Comparison of ENCODE assay signal across 24 mouse cellular contexts in the genomic region with DNA sequence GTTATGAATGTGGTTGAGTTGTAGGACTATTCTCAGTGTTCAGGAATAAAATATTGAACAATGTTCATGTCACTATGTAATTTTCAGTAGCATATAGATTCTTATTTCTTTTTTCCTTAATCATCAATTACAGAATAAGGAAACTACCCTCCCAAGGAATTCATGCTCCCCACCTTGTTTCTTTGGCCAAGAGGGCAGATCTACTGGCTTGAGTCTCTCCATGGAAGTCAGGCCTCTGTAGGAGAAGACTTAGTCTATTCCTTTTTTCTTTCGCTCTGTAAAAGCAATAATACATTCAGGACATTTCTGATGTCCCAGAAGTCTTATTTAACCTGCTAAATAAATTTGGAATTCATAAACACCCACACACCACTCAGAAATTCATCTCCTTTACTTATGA. TPM values are rescaled to one million over a fixed set of nuclear protein-coding genes. Genes with fewer than 3 reads are reported as not detected.
DNase-seq lines count a peak whose midpoint lies in the region; ATAC-seq and TF ChIP-seq lines count a peak whose summit lies in the region.
"Had no signal": no experiment of that assay in that cellular context is flagged by ENCODE, and none has a peak within 500 bp of the region (broad histone marks: within the 10 kb centered on the region; RNA-seq: fewer than 3 reads in every experiment).

No protein-coding gene starts in this region.

- no peaks in the 10 kb centered on the region for H3K9me3 ChIP-seq in liver, embryonic 16.5 days (replicated peaks; ENCODE audit: control insufficient read depth, low read length)
- H3K9me3 ChIP-seq in stomach, postnatal 0 days (ENCODE audit: control insufficient read depth, low read length) = no peaks in the 10 kb centered on the region
- H3K9me3 ChIP-seq in heart, embryonic 12.5 days (replicated peaks) = no peaks in the 10 kb centered on the region
- H3K9me3 ChIP-seq: embryonic facial prominence, embryonic 15.5 days; forebrain, embryonic 15.5 days; heart, embryonic 13.5 days; liver, embryonic 15.5 days had no signal

- TF ChIP-seq EP300 in stomach, postnatal 0 days (optimal IDR thresholded peaks at IDR 0.05) = no peak

- H3K36me3 ChIP-seq in spleen, adult 2 months (ENCODE audit: control insufficient read depth, insufficient read depth, low read length) = no peaks in the 10 kb centered on the region
- H3K36me3 ChIP-seq in liver, embryonic 16.5 days (ENCODE audit: control insufficient read depth, insufficient read depth) = no peaks in the 10 kb centered on the region
- H3K36me3 ChIP-seq in stomach, postnatal 0 days (ENCODE audit: control insufficient read depth, insufficient read depth, low read length) = no peaks in the 10 kb centered on the region
- H3K36me3 ChIP-seq in heart, embryonic 12.5 days = no peaks in the 10 kb centered on the region
- H3K36me3 ChIP-seq: embryonic facial prominence, embryonic 15.5 days; forebrain, embryonic 15.5 days; heart, embryonic 13.5 days; liver, embryonic 15.5 days; midbrain, embryonic 13.5 days had no signal

- no peaks in the 10 kb centered on the region for H3K4me1 ChIP-seq in spleen, adult 2 months (ENCODE audit: control insufficient read depth, insufficient read depth, insufficient read length)
- H3K4me1 ChIP-seq in bone marrow macrophage, adult 2 months (ENCODE audit: control insufficient read depth, insufficient read depth, low read length) = peaks cover 2% of the 10 kb centered on the region; the same call in 1 of the 2 replicates
- H3K4me1 ChIP-seq in liver, embryonic 16.5 days (ENCODE audit: control insufficient read depth, low read depth, low read length) = no peaks in the 10 kb centered on the region
- no peaks in the 10 kb centered on the region for H3K4me1 ChIP-seq in stomach, postnatal 0 days (replicated peaks; ENCODE audit: control insufficient read depth, insufficient read depth)
- no peaks in the 10 kb centered on the region for H3K4me1 ChIP-seq in heart, embryonic 12.5 days (replicated peaks)
- H3K4me1 ChIP-seq: embryonic facial prominence, embryonic 15.5 days; forebrain, embryonic 15.5 days; heart, embryonic 13.5 days; liver, embryonic 15.5 days; midbrain, embryonic 13.5 days had no signal

- DNase-seq in spleen, adult 2 months (ENCODE audit: low read depth in 1 of 2, low spot score in 2 of 2) = no peak
- no peak for DNase-seq in spleen, adult 12 weeks (ENCODE audit: low spot score)
- no peak for DNase-seq in stomach, postnatal 0 days (ENCODE audit: low spot score)
- no peak for DNase-seq in kidney, postnatal 10 days
- DNase-seq: adrenal gland, adult 8-10 months; cerebellum, adult 9-10 months; gastrocnemius, postnatal 25 days; heart, adult 18-20 months; heart, postnatal 14 days; kidney, postnatal 4 days; layer of hippocampus, adult 9-11 months; lung, postnatal 10 days had no signal

- H3K9ac ChIP-seq in liver, embryonic 16.5 days (ENCODE audit: low read depth, low read length) = no peak overlapping the region
- no peak overlapping the region for H3K9ac ChIP-seq in stomach, postnatal 0 days (ENCODE audit: low read length)
- no peak overlapping the region for H3K9ac ChIP-seq in heart, embryonic 12.5 days
- H3K9ac ChIP-seq: embryonic facial prominence, embryonic 15.5 days; forebrain, embryonic 15.5 days; heart, embryonic 13.5 days; liver, embryonic 15.5 days; midbrain, embryonic 13.5 days had no signal

- ATAC-seq in liver, embryonic 16.5 days (ENCODE audit: low read depth) = no peak
- no peak for ATAC-seq in stomach, postnatal 0 days (ENCODE audit: low FRiP score, low TSS enrichment)
- no peak for ATAC-seq in heart, embryonic 12.5 days (ENCODE audit: insufficient number of reproducible peaks, low FRiP score)
- ATAC-seq: forebrain, embryonic 15.5 days; hindbrain, postnatal 0 days; intestine, embryonic 16.5 days; midbrain, embryonic 13.5 days had no signal

- TF ChIP-seq CTCF in spleen, adult 2 months (IDR thresholded peaks at IDR 0.05; ENCODE audit: extremely low read depth, insufficient read depth, insufficient read length, insufficient replicate concordance) = no peak
- no peak for TF ChIP-seq CTCF in bone marrow macrophage, adult 2 months (IDR thresholded peaks at IDR 0.05; ENCODE audit: low read depth, low read length)
- TF ChIP-seq CTCF in stomach, postnatal 0 days (IDR thresholded peaks at IDR 0.05; ENCODE audit: low read depth) = no peak

- WGBS in spleen, adult 2 months = 31% methylated on average over 1 of the region's 1 CpGs
- WGBS in liver, embryonic 16.5 days (ENCODE audit: insufficient replicate concordance) = 20% methylated on average over 1 of the region's 1 CpGs
- 76% methylated on average over 1 of the region's 1 CpGs for WGBS in stomach, postnatal 0 days
- WGBS in heart, embryonic 12.5 days = 71% methylated on average over 1 of the region's 1 CpGs

- no peak overlapping the region for H3K27ac ChIP-seq in spleen, adult 2 months (ENCODE audit: insufficient read depth, low read length)
- peak overlapping the region; percentile 58 for H3K27ac ChIP-seq in bone marrow macrophage, adult 2 months (ENCODE audit: insufficient read depth, low read depth, low read length)
- no peak overlapping the region for H3K27ac ChIP-seq in liver, embryonic 16.5 days (ENCODE audit: low read length)
- H3K27ac ChIP-seq in stomach, postnatal 0 days (replicated peaks) = no peak overlapping the region
- no peak overlapping the region for H3K27ac ChIP-seq in heart, embryonic 12.5 days (ENCODE audit: poor library complexity, severe bottlenecking)
- H3K27ac ChIP-seq: embryonic facial prominence, embryonic 15.5 days; forebrain, embryonic 15.5 days; heart, embryonic 13.5 days; hindbrain, postnatal 0 days; liver, embryonic 15.5 days; midbrain, embryonic 13.5 days had no signal

- no peak overlapping the region for H3K4me2 ChIP-seq in liver, embryonic 16.5 days (ENCODE audit: low read depth, low read length)
- no peak overlapping the region for H3K4me2 ChIP-seq in stomach, postnatal 0 days (replicated peaks; ENCODE audit: low read depth)
- H3K4me2 ChIP-seq in heart, embryonic 12.5 days = no peak overlapping the region
- H3K4me2 ChIP-seq: embryonic facial prominence, embryonic 15.5 days; forebrain, embryonic 15.5 days; heart, embryonic 13.5 days; midbrain, embryonic 13.5 days had no signal

- no peak for TF ChIP-seq POLR2A in spleen, adult 2 months (IDR thresholded peaks at IDR 0.05; ENCODE audit: low read depth, low read length)
- TF ChIP-seq POLR2A in bone marrow macrophage, adult 2 months (IDR thresholded peaks at IDR 0.05; ENCODE audit: borderline replicate concordance, low read depth, low read length) = no peak

- H3K4me3 ChIP-seq in spleen, adult 2 months (ENCODE audit: extremely low read depth, insufficient read depth, insufficient read length) = peak overlapping the region; percentile 30
- H3K4me3 ChIP-seq in bone marrow macrophage, adult 2 months (ENCODE audit: insufficient read depth, low read length) = peak overlapping the region; percentile 40
- H3K4me3 ChIP-seq in liver, embryonic 16.5 days (ENCODE audit: low read depth, low read length) = peak overlapping the region; percentile 31; the same call in 1 of the 2 replicates
- H3K4me3 ChIP-seq in stomach, postnatal 0 days (ENCODE audit: low read depth, low read length) = no peak overlapping the region
- no peak overlapping the region for H3K4me3 ChIP-seq in heart, embryonic 12.5 days
- H3K4me3 ChIP-seq: embryonic facial prominence, embryonic 15.5 days; forebrain, embryonic 15.5 days; heart, embryonic 13.5 days; midbrain, embryonic 13.5 days had no signal

- no peaks in the 10 kb centered on the region for H3K27me3 ChIP-seq in spleen, adult 2 months (ENCODE audit: control insufficient read depth, insufficient read depth, low read length)
- H3K27me3 ChIP-seq in liver, embryonic 16.5 days (ENCODE audit: control insufficient read depth, insufficient read depth, low read depth, low read length) = no peaks in the 10 kb centered on the region
- H3K27me3 ChIP-seq in stomach, postnatal 0 days (ENCODE audit: control insufficient read depth, insufficient read depth, low read length) = no peaks in the 10 kb centered on the region
- H3K27me3 ChIP-seq in heart, embryonic 12.5 days (replicated peaks) = no peaks in the 10 kb centered on the region
- H3K27me3 ChIP-seq: embryonic facial prominence, embryonic 15.5 days; forebrain, embryonic 15.5 days; heart, embryonic 13.5 days; liver, embryonic 15.5 days; midbrain, embryonic 13.5 days had no signal

RNA-seq across cellular contexts. Expression of gene Rgs18, which starts 0.8 kb away (rescaled TPM):
- polyA plus RNA-seq in spleen, adult 2 months (2012; rRNA removed) = 0.80 and 1.2 TPM in 2 replicates
- 45.6 and 48.6 TPM in 2 replicates for polyA plus RNA-seq in bone marrow macrophage, adult 2 months (2012; ENCODE audit: insufficient read depth, insufficient read length, missing spikeins)
- 10.1 and 13.0 TPM in 2 replicates for polyA plus RNA-seq in liver, embryonic 16.5 days (2015; fragmentation: Nextera tagmentation; extraction: Ambion mirVana)
- 0.64 and 0.67 TPM in 2 replicates for polyA plus RNA-seq in stomach, postnatal 0 days (2015; fragmentation: Nextera tagmentation; extraction: Ambion mirVana)
- 1.4 and 1.7 TPM in 2 replicates for polyA plus RNA-seq in heart, embryonic 12.5 days (2016; fragmentation: Nextera tagmentation; extraction: Ambion mirVana)
- polyA plus RNA-seq: C2C12; testis, adult 2 months had no signal

Comparison
In these comparisons a context has a peak if more than half of its experiments do, and no peak if none do; other contexts are left out.
1. H3K4me3 ChIP-seq: peak in spleen, adult 2 months (single experiment), bone marrow macrophage, adult 2 months (single experiment) and liver, embryonic 16.5 days (single experiment); none in stomach, postnatal 0 days (single experiment) and heart, embryonic 12.5 days (single experiment).